Mouse (Mus musculus): ENCODE data around the gene Add2. TPM values are rescaled to one million over a fixed set of nuclear protein-coding genes. Genes with fewer than 3 reads are reported as not detected.
"Not testable (repeated sequence)": the region's sequence is repeated elsewhere in the genome, so short reads cannot be mapped to it uniquely, and the experiment has no call there.

Add2 gene
- 89.4 and 102 TPM in 2 replicates for polyA plus RNA-seq (2015; fragmentation: Nextera tagmentation; extraction: Ambion mirVana)

GRCm38 (mm10) chr6:86028601-86029322 is at the start of gene Add2:
TSS of gene Add2 (plus strand) at chr6:86028681.
- Histone ChIP-seq H3K9me3 (replicated peaks) (no peaks in the 10 kb centered on the region), H3K27ac (replicated peaks) (no peak within 1 kb of the TSS), H3K9ac (no peak within 1 kb of the TSS), H3K4me2 (peak within 1 kb of the TSS; percentile 48), H3K36me3 (replicated peaks) (no peaks in the 10 kb centered on the region), H3K4me3 (replicated peaks) (peak within 1 kb of the TSS; percentile 20; the same call in 1 of the 2 replicates), H3K27me3 (peaks cover 93% of the 10 kb centered on the region), H3K4me1 (replicated peaks) (no peaks in the 10 kb centered on the region)
- 5% methylated on average over 56 of the region's 56 CpGs for WGBS (ENCODE audit: insufficient replicate concordance)
- no peak for ATAC-seq (ENCODE audit: insufficient read depth)

GRCm38 (mm10) chr6:85978736-85979135 is 49.7 kb upstream of the Add2 start:
- H3K4me2 ChIP-seq; H3K4me3 ChIP-seq (replicated peaks); H3K4me1 ChIP-seq (replicated peaks); H3K27ac ChIP-seq (replicated peaks); H3K9ac ChIP-seq; H3K9me3 ChIP-seq (replicated peaks); H3K27me3 ChIP-seq; H3K36me3 ChIP-seq (replicated peaks); ATAC-seq (ENCODE audit: insufficient read depth): not testable (repeated sequence)
- WGBS (ENCODE audit: insufficient replicate concordance) = 65% methylated on average over 4 of the region's 4 CpGs

- no peaks in the 10 kb centered on the region for H3K36me3 ChIP-seq (replicated peaks)
- no peaks in the 10 kb centered on the region for H3K27me3 ChIP-seq
- no peak overlapping the region for H3K4me3 ChIP-seq (replicated peaks)
- 68% methylated on average over 8 of the region's 8 CpGs for whole genome bisulfite sequencing (ENCODE audit: insufficient replicate concordance)
- ATAC-seq (ENCODE audit: insufficient read depth) = no peak
- no peaks in the 10 kb centered on the region for H3K4me1 ChIP-seq (replicated peaks)
- H3K9ac ChIP-seq = no peak overlapping the region
- no peak overlapping the region for H3K4me2 ChIP-seq
- no peaks in the 10 kb centered on the region for H3K9me3 ChIP-seq (replicated peaks)
- H3K27ac ChIP-seq (replicated peaks) = no peak overlapping the region
Measured at GRCm38 (mm10) chr6:85984351-85984750, 44.1 kb upstream of the Add2 start.

GRCm38 (mm10) chr6:85989570-85989969 is 38.9 kb upstream of the Add2 start:
- not testable (repeated sequence) for H3K27me3 ChIP-seq; ATAC-seq (ENCODE audit: insufficient read depth); H3K4me2 ChIP-seq; H3K4me3 ChIP-seq (replicated peaks); H3K9ac ChIP-seq; H3K27ac ChIP-seq (replicated peaks); H3K36me3 ChIP-seq (replicated peaks); H3K9me3 ChIP-seq (replicated peaks); H3K4me1 ChIP-seq (replicated peaks)
- WGBS (ENCODE audit: insufficient replicate concordance) = 46% methylated on average over 5 of the region's 5 CpGs

GRCm38 (mm10) chr6:85990774-85991173 is 37.7 kb upstream of the Add2 start:
- 71% methylated on average over 5 of the region's 5 CpGs for WGBS (ENCODE audit: insufficient replicate concordance)
- H3K27ac ChIP-seq (replicated peaks); ATAC-seq (ENCODE audit: insufficient read depth); H3K9ac ChIP-seq; H3K9me3 ChIP-seq (replicated peaks); H3K4me1 ChIP-seq (replicated peaks); H3K36me3 ChIP-seq (replicated peaks); H3K27me3 ChIP-seq; H3K4me3 ChIP-seq (replicated peaks); H3K4me2 ChIP-seq: not testable (repeated sequence)

- Histone ChIP-seq H3K27ac (replicated peaks) (no peak overlapping the region), H3K4me1 (replicated peaks) (peaks cover 8% of the 10 kb centered on the region), H3K27me3 (no peaks in the 10 kb centered on the region), H3K9ac (no peak overlapping the region), H3K4me3 (replicated peaks) (no peak overlapping the region), H3K36me3 (replicated peaks) (no peaks in the 10 kb centered on the region), H3K4me2 (no peak overlapping the region), H3K9me3 (replicated peaks) (no peaks in the 10 kb centered on the region)
- WGBS (ENCODE audit: insufficient replicate concordance) = 63% methylated on average over 18 of the region's 18 CpGs
- ATAC-seq (ENCODE audit: insufficient read depth) = no peak
Measured at GRCm38 (mm10) chr6:86003405-86003925, 25.0 kb upstream of the Add2 start.

GRCm38 (mm10) chr6:86004271-86005148 is 24.0 kb upstream of the Add2 start:
- peak overlapping the region; percentile 50 for H3K4me2 ChIP-seq
- no peaks in the 10 kb centered on the region for H3K36me3 ChIP-seq (replicated peaks)
- H3K27me3 ChIP-seq = no peaks in the 10 kb centered on the region
- H3K4me3 ChIP-seq (replicated peaks) = no peak overlapping the region
- H3K4me1 ChIP-seq (replicated peaks) = peaks cover 8% of the 10 kb centered on the region
- H3K9me3 ChIP-seq (replicated peaks) = no peaks in the 10 kb centered on the region
- WGBS (ENCODE audit: insufficient replicate concordance) = 9% methylated on average over 18 of the region's 18 CpGs
- no peak overlapping the region for H3K9ac ChIP-seq
- no peak overlapping the region for H3K27ac ChIP-seq (replicated peaks)
- peak; percentile 60; the same call in 1 of the 2 replicates for ATAC-seq (ENCODE audit: insufficient read depth)

GRCm38 (mm10) chr6:86009980-86010379 is 18.5 kb upstream of the Add2 start:
- WGBS (ENCODE audit: insufficient replicate concordance) = 26% methylated on average over 4 of the region's 4 CpGs
- H3K4me2 ChIP-seq = no peak overlapping the region
- H3K27me3 ChIP-seq = peaks cover 6% of the 10 kb centered on the region; the same call in 1 of the 2 replicates
- no peak overlapping the region for H3K9ac ChIP-seq
- H3K4me1 ChIP-seq (replicated peaks) = no peaks in the 10 kb centered on the region
- H3K36me3 ChIP-seq (replicated peaks) = no peaks in the 10 kb centered on the region
- no peak overlapping the region for H3K4me3 ChIP-seq (replicated peaks)
- H3K9me3 ChIP-seq (replicated peaks) = no peaks in the 10 kb centered on the region
- H3K27ac ChIP-seq (replicated peaks) = no peak overlapping the region
- no peak for ATAC-seq (ENCODE audit: insufficient read depth)

- H3K9ac ChIP-seq; H3K27ac ChIP-seq (replicated peaks); H3K4me3 ChIP-seq (replicated peaks); H3K36me3 ChIP-seq (replicated peaks); H3K4me2 ChIP-seq; H3K4me1 ChIP-seq (replicated peaks); H3K9me3 ChIP-seq (replicated peaks): not testable (repeated sequence)
- peak; percentile 28; the same call in 1 of the 2 replicates for ATAC-seq (ENCODE audit: insufficient read depth)
- 38% methylated on average over 5 of the region's 5 CpGs for WGBS (ENCODE audit: insufficient replicate concordance)
- H3K27me3 ChIP-seq = peaks cover 15% of the 10 kb centered on the region
Measured at GRCm38 (mm10) chr6:86014812-86015211, 13.7 kb upstream of the Add2 start.

GRCm38 (mm10) chr6:86015871-86016270 is 12.6 kb upstream of the Add2 start, which contains the start of gene Figla:
TSS of gene Figla (plus strand) at chr6:86016171.
- Histone ChIP-seq H3K4me1 (replicated peaks) (peaks cover 7% of the 10 kb centered on the region), H3K9me3 (replicated peaks) (no peaks in the 10 kb centered on the region), H3K36me3 (replicated peaks) (no peaks in the 10 kb centered on the region), H3K27me3 (peaks cover 23% of the 10 kb centered on the region), H3K4me2 (no peak within 1 kb of the TSS), H3K4me3 (replicated peaks) (no peak within 1 kb of the TSS), H3K9ac (no peak within 1 kb of the TSS), H3K27ac (replicated peaks) (no peak within 1 kb of the TSS)
- no peak for ATAC-seq (ENCODE audit: insufficient read depth)
- 62% methylated on average over 9 of the region's 9 CpGs for WGBS (ENCODE audit: insufficient replicate concordance)

GRCm38 (mm10) chr6:86016793-86017350 is 11.6 kb upstream of the Add2 start:
- Histone ChIP-seq H3K27ac (replicated peaks) (no peak overlapping the region), H3K27me3 (peaks cover 23% of the 10 kb centered on the region), H3K4me1 (replicated peaks) (peaks cover 7% of the 10 kb centered on the region), H3K4me2 (no peak overlapping the region), H3K9ac (no peak overlapping the region), H3K9me3 (replicated peaks) (no peaks in the 10 kb centered on the region), H3K36me3 (replicated peaks) (no peaks in the 10 kb centered on the region), H3K4me3 (replicated peaks) (no peak overlapping the region)
- ATAC-seq (ENCODE audit: insufficient read depth) = no peak
- WGBS (ENCODE audit: insufficient replicate concordance) = 72% methylated on average over 23 of the region's 23 CpGs

Measured in liver, embryonic 15.5 days (tissue).